Mouse (Mus musculus) kidney, adult 11 months (tissue): Measurements from ENCODE around the gene Mettl9.

Source experiments
- DNase-seq: peaks from one replicate; pipeline ENCODE4 v3.0.0; 2022

The Mettl9 gene

DNA sequence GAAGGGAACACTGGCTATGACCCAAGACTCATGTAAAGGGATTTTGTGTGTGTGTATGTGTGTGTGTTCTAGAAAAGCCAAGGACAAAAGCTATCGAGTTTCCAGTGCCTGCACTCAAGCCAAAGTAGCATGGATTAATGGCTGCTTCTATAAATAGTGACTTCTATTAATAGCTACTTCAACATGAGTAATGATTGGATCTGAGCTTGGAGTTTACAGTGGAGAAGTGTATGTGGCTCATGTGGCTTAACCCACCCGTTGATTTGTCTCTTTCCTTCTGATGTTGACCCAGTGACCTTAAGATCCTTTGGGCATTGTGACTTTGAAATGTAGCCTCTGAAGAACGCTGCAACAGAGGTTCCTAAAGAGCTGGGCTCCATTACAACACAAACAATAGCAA, 77.1 kb downstream of the Mettl9 start:
- no peak for DNase-seq

DNA sequence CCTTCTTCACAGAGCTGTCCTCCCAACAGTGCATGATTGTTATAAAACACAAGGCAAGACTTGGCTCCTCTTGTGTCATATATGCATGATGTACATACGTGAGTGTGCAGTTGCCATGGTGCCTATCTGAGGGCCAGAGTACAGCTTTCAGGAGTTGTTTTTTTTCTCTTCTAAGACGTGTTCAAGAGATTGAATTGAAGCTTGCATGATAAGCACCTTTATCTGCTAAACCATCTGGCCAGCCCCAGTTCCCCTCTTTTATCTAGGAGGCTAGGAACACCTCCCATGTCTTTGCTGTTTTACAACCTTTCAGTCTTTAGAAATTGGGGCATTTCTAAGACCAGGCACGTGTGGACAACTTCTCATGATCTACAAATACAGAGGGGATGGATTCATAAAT, 77.5 kb downstream of the Mettl9 start:
- no peak for DNase-seq

DNA sequence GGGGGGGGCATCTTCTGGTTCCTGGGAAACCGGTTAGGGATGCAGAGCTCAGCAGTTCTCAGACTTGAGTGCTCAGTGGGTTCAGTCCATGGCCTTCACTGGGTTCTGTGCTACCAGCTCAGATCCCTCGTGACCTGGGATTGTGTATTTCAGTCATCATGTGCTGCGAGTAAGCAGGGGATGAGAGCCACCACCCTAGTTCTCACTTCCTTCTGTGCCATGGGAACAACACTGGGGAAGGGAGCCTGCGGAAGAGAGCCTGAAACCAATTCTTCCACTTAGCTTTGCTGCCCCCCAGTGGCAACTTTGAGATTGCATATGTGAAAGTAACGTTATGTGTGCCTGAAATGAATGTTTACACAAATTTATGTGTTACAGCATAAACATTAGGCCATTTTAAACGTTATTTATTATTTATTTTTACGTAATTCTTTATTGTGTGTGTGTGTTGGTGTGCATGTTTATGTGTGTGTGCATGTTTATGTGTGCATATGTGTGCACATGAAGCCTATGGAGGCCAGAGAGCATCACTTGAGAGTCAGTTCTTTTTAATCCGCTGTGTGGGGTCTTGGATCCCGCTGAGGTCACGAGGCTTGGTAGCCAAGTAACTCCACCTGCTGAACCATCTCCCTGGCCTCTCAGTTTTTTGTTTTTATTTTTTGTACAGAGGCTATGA, 86.0 kb downstream of the Mettl9 start:
- DNase-seq, result peak; percentile 51
